Mouse (Mus musculus): Measurements from ENCODE around the gene Nr2f2.

The Nr2f2 gene

GRCm38 (mm10) chr7:70350781-70351551, 15.6 kb downstream of the Nr2f2 start:
- DNase-seq (ENCODE audit: low read depth, low spot score) = no peak

GRCm38 (mm10) chr7:70349981-70350670, 16.4 kb downstream of the Nr2f2 start:
- no peak for DNase-seq (ENCODE audit: low read depth, low spot score)

DNA sequence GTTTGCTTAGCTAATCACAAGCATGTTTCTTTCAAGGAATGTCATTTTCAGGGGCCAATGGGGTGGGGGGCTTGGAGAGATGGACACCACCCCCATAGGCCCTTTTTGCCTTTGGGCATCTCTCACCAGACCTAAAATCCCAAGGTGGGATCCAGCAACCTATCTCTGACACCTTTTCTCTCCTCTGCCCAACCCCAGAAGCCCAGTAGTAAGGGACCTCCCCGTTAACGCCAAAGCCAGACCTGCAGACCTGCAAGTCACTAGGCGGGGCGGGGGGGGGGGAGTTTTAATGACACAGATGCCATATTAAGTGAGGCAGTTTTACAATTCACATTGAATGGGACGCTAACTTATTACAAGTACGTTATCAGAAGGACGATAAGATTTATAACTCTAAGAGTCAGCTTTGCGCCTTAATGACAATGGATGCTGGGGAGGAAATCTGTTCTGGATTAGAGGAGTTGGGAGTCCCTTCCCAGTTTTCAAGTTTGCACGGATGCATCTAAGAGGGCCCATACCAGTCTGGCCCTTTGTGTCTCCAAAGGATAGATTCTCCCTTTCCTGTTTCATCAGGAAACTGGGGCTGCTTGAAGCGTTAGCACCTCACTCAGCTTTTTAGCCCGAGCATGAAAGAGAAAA, 17.4 kb downstream of the Nr2f2 start:
- no peak for DNase-seq (ENCODE audit: low read depth, low spot score)

- no peak for DNase-seq (ENCODE audit: low read depth, low spot score)
These were observed 18.2 kb downstream of the Nr2f2 start for GRCm38 (mm10) chr7:70348064-70348976.

GRCm38 (mm10) chr7:70347618-70347958, 18.9 kb downstream of the Nr2f2 start:
- DNase-seq (ENCODE audit: low read depth, low spot score) = no peak

GRCm38 (mm10) chr7:70346951-70347617, 19.5 kb downstream of the Nr2f2 start:
- no peak for DNase-seq (ENCODE audit: low read depth, low spot score)

DNA sequence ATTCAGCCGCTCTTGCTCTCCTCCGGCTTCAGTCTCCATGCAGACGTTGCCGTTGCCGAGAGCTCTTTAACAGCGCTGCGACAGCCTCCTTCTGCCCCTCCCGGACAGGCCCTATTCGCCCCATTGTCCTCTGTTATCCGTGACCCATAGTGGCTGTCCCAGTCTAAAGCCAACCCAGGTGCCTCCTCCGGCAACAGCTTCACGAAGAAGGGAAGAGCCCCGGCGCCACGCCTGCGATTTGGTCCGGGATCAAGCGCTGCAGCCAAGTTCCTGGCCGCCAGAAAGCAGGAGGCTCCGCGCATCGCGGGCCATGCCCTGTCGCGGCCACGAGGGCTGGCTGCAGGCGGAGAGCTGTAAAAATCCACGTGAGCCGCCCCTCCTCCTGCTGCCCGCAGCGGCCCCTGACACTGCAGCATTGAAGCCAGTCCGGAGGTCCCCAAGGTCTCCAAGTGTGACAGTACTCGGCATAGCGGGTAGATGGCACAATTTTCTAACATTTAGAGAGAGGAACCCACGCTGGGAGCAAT, 20.5 kb downstream of the Nr2f2 start:
- no peak for DNase-seq (ENCODE audit: low read depth, low spot score)

DNA sequence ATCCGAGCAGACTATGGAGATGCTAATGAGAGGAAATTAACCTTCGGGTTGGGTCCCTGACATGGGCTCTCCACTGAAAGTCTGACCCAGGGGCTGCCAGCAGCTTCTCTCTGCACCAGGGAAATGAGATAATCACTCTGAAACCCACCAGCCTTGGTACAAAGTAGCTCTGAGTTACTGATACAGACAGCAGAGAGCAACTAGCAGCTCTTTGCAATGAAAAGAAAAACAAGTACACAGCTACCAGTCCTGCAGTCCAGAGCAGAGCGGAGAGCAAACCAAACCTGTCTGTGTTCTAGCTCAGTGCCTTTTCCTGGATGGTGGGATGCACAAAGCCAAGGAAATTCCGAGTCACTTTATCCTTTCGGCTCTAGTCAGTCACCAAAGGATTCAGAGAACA, 23.1 kb downstream of the Nr2f2 start:
- DNase-seq (ENCODE audit: low read depth, low spot score) = no peak

GRCm38 (mm10) chr7:70342771-70343170, 23.8 kb downstream of the Nr2f2 start:
- no peak for DNase-seq (ENCODE audit: low read depth, low spot score)

DNA sequence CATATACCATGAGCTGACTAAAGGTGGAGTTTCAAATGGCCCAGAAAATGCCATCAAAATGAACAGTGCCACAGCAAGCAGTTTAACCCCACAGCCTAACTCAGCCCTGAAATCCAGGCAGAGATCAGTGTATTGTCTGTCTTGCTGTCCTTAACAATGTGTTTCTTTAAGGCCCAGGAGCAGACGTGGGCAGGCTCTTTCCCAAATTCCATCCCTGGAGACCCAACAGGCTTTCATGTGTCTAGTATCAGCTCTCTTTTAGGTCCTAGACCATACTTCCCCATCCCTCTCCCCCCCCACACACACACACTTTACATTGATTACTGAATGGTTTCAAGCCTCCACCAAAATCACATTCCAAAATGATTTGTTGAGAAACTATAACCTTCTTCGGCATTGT, 24.5 kb downstream of the Nr2f2 start:
- DNase-seq (ENCODE audit: low read depth, low spot score) = no peak

GRCm38 (mm10) chr7:70339998-70340630, 26.4 kb downstream of the Nr2f2 start:
- no peak for DNase-seq (ENCODE audit: low read depth, low spot score)

DNA sequence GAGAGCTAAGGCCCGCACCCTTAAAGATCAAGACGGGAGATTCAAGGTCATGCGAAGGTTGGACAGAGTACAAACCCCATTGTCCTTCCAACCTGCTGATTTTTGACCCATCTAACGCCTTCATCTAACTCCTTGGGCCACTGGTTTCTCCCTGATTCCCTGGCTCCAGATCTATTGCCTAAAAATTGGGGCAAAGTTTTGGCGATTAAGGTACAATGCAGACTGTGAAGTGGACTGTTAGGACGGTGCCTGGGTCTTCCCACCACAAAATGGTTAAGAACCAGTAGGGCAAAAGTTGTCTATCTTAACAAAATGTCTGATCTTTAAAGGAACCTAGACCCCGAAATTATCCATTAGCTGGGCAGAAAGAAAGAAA, 28.3 kb downstream of the Nr2f2 start:
- DNase-seq (ENCODE audit: low read depth, low spot score) = no peak

GRCm38 (mm10) chr7:70337581-70338264, 28.8 kb downstream of the Nr2f2 start:
- no peak for DNase-seq (ENCODE audit: low read depth, low spot score)

GRCm38 (mm10) chr7:70336571-70337240, 29.8 kb downstream of the Nr2f2 start:
- DNase-seq (ENCODE audit: low read depth, low spot score) = no peak

DNA sequence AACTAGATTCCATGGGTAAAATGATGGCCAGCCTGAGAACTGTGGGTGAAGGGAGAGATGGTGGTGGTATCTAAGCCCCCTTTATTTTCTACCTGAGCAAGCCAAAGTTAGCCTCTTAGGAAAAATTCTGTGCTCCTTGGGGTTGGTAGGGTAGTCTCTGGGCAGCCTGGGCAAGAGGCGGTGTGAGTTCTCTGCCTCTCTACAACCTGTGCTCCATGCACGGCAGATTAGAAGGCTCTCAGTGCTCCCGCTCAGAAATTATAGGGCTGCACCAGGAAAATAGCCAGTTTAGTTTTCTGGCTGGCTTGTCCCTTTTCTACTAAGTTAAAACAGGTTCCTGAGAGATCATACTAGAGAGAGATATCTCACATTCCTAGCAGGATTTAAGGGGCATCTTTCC, 30.4 kb downstream of the Nr2f2 start:
- DNase-seq (ENCODE audit: low read depth, low spot score) = no peak

DNA sequence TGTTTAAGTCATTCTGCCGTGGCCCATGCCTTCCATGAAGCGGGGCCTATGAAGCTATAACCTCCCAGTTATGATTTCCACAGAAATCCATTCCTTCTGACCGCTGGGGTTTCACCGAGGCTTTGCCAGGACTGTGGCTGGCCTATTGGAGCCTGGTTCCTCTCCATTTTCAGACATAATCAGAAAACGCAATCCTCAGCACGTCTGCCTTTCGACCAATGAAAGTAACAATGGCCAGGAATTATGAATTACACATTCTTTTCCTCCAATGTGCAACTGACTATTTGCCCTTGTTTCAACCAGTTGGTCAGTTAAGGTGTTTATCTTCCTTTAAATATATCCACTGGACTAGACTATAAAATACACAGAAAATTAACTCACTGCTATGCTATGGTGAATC, 31.1 kb downstream of the Nr2f2 start:
- no peak for DNase-seq (ENCODE audit: low read depth, low spot score)

DNA sequence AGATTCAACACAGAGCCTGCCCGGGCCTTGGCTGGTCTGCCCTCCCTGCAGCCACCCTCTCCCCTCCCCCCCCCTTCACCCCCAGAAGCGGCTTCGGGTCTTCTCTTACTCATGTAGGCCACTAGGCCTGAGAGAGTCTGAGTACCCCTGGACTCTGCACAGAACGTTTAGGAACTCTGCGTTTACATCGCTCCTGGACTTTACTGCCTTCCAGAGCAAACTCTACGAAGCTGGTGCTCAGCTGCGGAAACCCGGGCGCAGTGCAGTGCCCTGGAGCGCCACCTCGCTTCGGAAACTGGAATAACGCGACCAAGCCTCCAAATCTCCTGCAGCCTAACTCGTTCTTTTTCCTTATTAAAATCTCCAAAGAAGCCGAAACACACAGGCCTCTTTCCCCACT, 31.7 kb downstream of the Nr2f2 start:
- DNase-seq (ENCODE audit: low read depth, low spot score) = no peak

GRCm38 (mm10) chr7:70333851-70334250, 32.7 kb downstream of the Nr2f2 start:
- DNase-seq (ENCODE audit: low read depth, low spot score) = no peak

DNA sequence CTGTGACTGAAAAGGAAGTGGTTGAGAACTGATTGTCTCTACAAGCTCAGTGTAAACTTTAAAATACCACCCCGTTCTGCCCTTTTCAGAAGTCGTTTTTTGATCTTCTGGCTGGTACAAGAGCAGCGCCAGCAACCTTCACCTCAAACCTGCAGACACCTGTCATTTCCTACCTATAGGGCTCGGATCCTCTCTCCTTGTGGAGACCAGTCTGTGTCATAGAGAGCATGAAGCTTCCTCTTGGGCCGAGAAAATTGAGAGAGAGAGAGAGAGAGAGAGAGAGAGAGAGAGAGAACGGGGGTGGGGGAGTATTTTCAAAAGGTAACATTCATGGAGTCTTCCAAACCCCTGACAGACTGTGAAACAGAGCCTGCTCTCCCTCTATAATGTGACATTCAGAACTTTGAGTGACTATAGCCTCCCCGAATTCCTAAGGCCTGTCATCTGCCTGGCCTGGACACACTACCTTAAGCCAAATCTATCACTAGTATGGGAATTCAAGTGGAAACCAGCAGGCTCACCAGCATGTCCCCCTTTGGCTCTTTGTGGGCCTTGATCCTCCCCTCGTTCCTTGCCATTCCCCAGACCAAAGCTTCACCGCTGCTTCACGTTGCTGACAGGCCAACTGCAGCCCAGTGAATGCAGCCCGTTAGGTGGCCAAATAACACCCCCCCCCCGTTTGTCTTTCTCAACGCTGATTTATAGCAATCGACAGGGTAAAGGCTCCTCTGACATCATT, 33.4 kb downstream of the Nr2f2 start:
- DNase-seq (ENCODE audit: low read depth, low spot score) = no peak

Data from telencephalon, adult 2 months (tissue).